Mouse (Mus musculus) gastrocnemius, adult 8-10 months (tissue): Measurements from ENCODE around the gene Lrrc28. TPM values are rescaled to one million over a fixed set of nuclear protein-coding genes. Genes with fewer than 3 reads are reported as not detected.
A peak's percentile ranks its signal among the peaks of the same experiment; 100 is the strongest.
"Not testable (repeated sequence)": the region's sequence is repeated elsewhere in the genome, so short reads cannot be mapped to it uniquely, and the experiment has no call there.

ENCODE experiments used
- DNase-seq, 2 experiments: peaks; one replicate each; pipeline ENCODE4 v3.0.0; 2022; ENCODE audit warnings: low spot score in 2 of 2
- total RNA-seq, 4 experiments: library from RNA; stranded (reverse); gene quantifications; 2 replicates each; pipeline ENCODE4 v1.2.4; 2022

Lrrc28 gene
- total RNA-seq, 4 experiments from 2014 or later, result 26.2 to 35.8 (median 27.6) TPM

- no peak for DNase-seq
These were observed 114.1 kb downstream of the Lrrc28 start for GRCm38 (mm10) chr7:67530981-67531380.

DNA sequence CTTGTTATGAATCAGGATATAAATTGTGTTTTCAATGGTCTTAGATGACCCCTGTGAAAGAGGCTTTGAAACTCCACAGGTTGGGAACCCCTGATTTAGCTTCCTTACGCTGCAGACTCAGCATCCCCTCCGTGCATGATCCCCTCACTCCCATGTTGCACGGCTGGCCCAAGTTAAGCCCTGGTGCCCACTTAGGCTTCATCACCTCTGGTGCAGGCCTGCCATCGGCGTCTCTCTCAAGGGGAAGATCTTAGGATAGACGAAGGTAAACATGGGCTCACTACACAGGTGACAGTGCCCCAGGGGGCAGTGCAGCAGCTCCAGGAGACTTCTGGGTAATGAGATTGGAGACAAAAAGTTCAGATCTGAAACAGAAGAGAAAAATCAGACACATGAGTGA lies 115.7 kb downstream of the Lrrc28 start:
- DNase-seq, result no peak

GRCm38 (mm10) chr7:67528821-67529221 lies 116.2 kb downstream of the Lrrc28 start:
- no peak for DNase-seq

GRCm38 (mm10) chr7:67528063-67528811 lies 116.8 kb downstream of the Lrrc28 start:
- no peak for DNase-seq

DNA sequence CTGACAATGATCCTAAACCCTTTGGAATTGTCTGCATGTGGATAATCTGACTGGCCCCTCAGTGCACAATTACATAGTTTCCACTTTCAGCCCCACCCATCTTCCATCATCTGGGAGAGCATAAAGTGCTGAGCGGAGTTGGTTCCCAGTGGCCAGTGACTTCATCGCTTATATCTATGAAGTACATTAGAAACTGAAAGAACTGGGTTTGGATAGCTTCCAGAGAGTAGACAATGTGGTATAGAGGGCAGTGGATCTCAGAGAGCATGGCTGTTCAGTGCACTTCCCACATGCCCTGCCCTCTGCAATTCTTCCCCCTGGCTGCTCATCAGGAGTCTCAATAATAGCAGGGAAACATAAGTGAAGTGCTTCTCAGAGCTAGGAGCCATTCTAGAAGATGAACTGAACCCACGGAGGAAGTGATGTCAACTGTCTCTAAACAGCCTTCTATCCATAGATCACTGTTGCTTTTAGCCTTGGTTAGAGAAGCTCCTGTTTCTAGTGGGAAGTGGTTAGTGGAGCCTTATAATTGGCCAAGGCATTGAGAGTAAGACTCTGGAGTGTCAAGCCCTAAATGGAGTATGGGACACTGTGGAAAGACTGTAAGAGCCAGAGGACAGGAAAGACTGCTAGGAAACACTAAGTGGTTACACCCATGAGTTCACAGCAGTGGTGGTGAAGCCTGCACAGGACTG lies 119.0 kb downstream of the Lrrc28 start:
- no peak for DNase-seq

DNA sequence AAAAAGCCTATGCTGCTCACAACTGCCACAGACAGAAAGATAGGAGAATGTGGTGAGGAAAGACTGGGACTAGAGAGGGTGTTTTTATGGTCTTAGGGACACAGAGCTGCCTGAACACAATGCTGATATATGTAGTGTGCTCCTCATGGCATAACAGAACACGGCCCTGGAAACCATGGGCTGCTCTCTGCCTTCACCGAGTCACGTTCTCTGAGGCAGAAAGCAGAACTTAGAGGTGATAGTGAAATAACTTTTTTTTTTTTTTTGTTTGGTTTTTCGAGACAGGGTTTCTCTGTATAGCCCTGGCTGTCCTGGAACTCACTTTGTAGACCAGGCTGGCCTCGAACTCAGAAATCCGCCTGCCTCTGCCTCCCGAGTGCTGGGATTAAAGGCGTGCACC lies 121.0 kb downstream of the Lrrc28 start:
- DNase-seq, result not testable (repeated sequence)

DNA sequence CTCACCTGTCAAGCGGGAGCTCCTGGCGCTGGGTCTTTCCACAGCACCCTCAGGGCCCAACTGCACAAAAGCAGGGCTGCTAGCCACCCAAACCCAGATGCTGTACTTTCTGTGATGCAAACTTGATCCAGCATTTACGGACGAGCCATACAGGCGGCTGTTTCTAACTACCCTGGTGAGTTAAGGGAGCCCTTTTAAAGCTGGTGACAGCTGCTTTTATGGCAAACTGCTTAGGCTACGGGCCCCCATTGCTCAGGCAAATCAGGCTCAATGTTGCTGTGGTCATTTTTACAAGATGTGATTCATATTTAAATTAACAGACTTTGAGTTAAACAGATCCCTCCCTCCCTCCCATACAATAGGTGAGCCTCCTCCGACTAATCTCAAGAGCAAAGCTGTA lies 121.7 kb downstream of the Lrrc28 start:
- DNase-seq, result no peak

GRCm38 (mm10) chr7:67521731-67522130 lies 123.3 kb downstream of the Lrrc28 start:
- not testable (repeated sequence) for DNase-seq

DNA sequence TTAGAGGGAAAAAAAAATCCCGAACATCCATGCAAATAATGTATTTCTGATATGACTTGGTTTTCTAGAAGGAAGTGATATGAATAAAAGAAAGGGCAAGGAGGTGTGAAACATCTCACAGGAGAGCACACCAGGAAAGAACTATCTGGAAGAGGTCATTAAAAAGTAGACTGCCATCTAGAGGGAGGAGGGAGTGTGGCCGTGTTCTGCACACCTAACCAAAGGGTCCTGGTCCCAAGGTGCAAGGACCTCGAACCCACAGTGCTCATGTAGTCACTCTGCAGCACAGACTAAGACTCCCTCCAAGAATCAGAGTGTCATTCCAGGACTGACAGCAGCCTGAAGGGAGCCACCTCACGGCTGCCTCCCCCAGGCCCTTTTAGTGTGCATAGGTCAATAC lies 124.1 kb downstream of the Lrrc28 start:
- no peak for DNase-seq

- no peak for DNase-seq
These were observed 125.1 kb downstream of the Lrrc28 start for GRCm38 (mm10) chr7:67520001-67520400.

DNA sequence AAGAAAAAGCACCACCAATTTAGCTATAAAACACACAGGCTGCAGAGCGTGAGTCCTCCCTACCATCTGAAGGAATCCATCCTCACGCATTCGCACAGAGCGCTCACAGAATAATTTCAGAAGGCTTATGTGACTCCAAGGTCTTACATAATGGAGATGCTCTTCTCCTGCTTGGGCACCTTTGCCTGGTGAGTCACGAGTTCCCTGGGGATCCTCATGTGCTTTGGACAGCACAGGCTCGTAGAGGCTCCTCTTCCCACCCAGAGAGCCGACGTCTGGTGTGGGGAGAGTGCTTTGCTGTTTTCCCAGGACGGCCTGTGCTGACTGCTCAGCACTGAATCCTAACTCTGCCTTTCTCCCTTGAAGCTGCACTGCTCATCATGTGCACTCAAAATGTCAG lies 129.4 kb downstream of the Lrrc28 start:
- no peak for DNase-seq

DNA sequence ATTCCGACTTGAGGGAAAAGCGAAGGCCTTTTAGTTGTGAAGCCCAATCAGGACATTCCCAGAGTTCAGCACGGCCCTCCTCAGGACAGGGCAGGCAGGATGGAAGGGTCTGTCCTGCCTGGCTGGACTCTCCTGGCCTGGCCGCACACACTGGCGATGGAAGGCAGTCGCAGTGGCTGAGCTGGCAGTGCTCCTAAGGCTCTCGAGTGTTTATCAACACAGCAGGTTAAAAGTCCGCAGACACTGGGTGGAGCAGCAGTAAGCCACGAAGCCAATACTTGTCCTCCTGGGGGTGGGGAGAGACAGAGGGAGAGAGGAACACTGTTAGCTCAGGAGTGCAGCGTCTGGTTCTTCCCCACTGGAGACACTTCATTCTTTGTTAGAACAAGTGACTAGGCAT lies 130.2 kb downstream of the Lrrc28 start:
- DNase-seq, result peak in 1 of 2 experiments; percentile 31

DNA sequence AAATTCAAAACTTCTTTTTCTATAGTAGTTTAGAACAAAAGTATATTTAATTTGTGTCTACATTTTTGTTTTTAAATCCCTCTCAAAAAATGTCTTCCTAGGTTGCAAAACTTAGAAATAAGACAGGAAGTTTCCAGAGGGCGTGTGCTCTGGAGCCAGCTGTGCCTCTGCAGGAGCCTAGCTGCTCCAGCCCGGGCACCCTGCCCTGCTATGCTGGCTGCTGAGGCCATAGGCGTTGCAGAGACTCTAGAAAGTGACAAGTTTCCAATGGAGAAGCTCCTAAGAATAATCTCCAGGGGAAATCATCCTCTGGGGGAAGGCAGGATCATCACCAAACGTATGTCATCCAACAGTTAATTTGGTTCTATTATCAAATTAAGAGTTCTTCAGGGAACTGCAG lies 130.7 kb downstream of the Lrrc28 start:
- peak; percentile 48 to 65 for DNase-seq

GRCm38 (mm10) chr7:67513656-67514055 lies 131.4 kb downstream of the Lrrc28 start:
- no peak for DNase-seq

- DNase-seq, result no peak
These were observed 133.5 kb downstream of the Lrrc28 start for GRCm38 (mm10) chr7:67511606-67512005.

GRCm38 (mm10) chr7:67503281-67504010 lies 141.6 kb downstream of the Lrrc28 start:
- no peak for DNase-seq

- DNase-seq, result no peak
These were observed 142.4 kb downstream of the Lrrc28 start for GRCm38 (mm10) chr7:67502631-67503030.

DNA sequence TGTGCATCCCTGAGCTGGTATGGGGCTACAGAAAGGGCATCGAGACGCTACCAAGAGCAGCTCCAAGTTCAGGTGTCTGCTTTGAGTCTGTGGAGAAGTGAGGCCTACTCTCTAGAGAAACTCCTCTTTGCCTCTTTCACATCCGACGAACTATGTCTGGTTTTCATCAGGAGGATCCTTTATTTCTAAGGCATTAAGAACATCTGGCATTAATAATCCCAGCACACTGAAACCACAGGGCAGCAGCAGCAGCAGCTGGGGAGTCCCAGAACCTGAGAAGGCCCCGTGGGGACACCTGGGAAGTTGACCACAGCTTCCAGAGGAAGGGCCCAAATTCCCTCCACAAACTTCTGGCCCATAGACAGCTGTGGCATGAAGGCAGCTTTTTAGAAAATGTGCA lies 144.2 kb downstream of the Lrrc28 start:
- DNase-seq, result no peak

GRCm38 (mm10) chr7:67500076-67500828 lies 144.8 kb downstream of the Lrrc28 start:
- DNase-seq, result no peak

DNA sequence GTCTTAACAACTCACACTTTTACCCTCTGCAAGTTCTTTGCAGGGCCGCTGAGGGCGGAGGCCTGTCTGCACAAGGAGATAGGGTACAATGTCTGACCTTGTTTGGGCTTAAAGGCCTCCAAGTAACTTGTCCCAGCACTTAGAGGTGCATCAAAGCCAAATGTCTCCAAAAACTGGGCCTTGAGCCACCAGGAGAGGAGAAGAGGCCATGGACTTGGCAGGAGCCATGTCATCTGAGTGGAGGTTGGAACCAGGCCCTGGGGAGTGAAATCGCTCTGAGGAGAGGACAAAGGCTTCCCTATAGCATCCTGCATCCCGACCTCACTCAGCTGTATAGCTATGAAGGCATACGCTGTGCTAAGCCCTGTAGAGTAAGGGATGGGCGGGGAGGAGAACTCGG lies 145.6 kb downstream of the Lrrc28 start:
- DNase-seq, result peak; percentile 77 to 83
